Mouse (Mus musculus) layer of hippocampus, adult 11-12 months (tissue): ENCODE results near the gene Ptrh1.

Experiments
- DNase-seq: peaks from one replicate; pipeline ENCODE4 v3.0.0; 2022; ENCODE audit warnings: low spot score

Ptrh1 gene

DNA sequence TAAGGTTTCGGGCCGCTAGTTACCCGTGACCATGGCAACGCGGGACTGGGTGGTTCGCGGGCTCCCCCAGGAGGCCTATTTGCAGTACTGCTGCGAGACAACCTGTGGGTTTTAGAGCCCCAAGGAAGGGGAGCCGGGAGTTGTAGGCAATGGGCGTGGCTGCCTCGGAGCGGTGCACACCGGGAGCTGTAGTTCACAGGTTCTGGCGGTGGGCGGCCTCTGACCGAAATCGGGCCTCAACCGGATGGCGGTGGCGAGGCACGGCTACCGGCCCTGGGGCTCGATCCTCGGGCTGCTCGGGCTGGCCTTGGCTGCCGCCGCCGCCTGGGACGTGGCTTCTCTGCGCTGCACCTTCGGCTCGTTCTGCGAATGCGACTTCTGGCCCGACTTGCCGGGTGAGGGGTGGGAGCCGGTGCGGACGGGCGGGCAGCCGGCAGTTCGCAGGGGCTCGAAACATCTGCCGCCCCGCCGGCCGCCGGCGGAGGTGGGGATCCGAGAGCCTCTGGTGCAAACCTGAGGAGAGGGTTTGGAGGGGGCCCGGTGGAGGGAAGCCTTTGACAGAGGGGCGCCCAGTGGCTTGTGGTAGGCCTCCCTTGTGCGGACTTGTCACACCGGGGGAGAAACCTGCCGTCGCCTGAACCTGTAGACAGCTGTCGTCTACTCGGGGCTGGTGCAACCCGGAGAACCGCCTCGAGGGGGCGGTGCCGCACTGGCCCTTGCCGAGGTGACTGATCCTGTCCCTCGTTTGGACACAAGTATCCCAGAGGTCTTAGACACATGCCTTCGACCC is 18.3 kb upstream of the Ptrh1 start, which contains the start of gene Tor2a:
TSS of gene Tor2a (plus strand) at position 179 of the 790 bp plus-strand sequence.
- DNase-seq = peak; percentile 98

DNA sequence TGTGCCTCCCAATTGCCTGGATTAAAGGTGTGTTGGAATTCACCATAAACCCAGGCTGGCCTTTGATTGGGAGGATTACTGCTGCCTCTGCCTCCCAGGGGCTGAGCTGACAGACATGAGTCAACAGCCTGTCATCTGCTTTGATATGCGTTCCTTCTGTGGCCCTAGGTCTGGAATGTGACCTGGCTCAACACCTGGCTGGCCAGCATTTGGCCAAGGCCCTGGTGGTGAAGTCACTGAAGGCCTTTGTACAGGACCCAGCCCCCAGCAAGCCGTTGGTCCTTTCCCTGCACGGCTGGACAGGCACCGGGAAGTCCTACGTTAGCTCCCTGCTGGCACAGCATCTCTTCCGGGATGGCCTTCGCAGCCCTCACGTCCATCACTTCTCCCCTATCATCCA is 17.1 kb upstream of the Ptrh1 start:
- no peak for DNase-seq

DNA sequence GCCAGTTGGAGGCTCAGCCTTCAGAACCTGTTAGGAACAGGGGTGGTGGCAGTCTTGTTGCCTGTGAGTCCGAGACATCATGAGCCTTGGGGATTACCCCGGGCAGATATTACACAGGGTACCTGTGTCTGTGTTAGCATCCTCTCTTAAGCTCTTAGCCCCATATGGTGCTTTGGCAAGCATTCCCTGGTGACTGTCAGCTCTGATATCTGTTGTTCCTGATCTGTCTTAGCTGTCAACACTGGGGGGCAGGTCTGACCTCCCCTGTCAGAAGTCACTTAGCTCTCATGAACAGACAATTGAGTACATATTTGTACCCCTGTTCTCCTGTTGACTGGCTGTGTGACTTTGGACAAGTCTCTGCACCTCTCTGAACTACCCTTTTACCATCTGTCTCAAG is 16.6 kb upstream of the Ptrh1 start:
- no peak for DNase-seq

DNA sequence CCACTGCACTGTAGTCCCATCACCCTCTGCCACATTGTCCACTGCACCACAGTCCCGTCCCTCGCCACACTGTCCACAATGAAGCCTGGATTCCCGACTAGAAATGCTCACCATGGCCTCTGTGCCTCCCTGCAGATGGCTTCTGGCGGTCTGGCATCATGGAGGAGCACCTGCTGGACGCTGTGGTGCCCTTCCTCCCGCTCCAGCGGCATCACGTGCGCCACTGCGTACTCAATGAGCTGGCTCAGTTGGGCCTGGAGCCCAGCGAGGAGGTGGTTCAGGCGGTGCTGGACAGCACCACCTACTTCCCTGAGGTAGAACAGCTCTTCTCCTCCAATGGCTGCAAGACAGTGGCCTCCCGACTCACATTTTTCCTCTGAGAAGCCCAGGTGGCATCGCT is 14.2 kb upstream of the Ptrh1 start:
- DNase-seq = no peak

DNA sequence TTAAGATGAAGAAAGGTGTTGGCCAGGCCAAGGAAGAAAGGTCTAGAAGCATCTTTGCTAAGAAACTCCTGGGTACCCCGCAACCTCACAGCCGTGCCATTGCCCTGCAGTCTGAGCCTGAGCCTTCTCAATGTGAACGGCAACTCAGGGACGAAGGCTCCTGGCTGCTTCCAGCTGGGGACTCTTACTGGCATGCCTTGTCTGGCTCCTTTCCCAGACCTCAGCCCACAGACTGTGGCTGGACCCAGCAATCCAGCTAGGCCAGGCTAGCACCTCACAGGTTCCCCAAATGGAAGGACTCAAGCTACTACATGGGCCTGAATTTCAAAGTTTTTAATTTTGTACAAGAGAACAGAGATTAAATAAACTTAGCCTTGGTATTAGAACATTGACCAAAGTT is 13.7 kb upstream of the Ptrh1 start:
- DNase-seq = no peak

DNA sequence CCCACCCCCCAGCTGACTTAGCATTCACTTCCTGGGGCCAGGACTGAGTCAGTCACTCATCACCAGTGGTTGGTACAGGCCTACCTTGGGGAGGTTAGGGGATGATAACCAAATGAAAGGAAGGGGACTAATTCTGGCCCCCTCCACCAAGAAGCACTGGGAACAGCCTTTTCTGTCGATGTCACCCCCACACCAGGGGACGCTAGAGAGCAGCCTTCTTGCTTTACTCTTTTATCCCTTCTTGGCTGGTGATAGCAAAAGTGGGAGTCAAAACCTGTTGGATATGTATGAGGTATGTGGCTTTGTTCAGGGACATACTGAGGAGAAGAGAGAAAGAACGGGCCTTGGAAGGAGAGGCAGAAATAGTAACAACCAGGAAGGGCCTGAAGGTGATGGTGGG is 12.2 kb upstream of the Ptrh1 start:
- no peak for DNase-seq

DNA sequence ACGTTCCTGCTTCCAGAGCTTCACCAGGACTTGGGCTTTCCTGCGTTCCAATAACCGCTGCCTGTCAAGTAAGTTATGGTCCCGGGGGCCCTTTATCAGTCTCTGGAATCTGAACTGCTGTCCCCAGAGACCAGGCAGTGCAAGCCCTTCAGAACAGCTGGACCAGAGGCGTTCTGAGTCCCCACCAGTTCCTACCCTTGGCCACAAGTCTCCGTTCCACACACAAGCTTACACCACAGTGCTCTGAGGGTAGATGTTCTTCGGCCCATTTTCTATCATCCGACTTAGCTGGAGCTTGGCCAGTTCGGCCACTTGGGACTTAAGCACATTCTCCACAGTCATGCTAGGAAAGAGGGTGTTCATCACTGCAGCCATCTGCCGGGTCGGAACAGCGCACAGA is 8.3 kb upstream of the Ptrh1 start:
- no peak for DNase-seq

DNA sequence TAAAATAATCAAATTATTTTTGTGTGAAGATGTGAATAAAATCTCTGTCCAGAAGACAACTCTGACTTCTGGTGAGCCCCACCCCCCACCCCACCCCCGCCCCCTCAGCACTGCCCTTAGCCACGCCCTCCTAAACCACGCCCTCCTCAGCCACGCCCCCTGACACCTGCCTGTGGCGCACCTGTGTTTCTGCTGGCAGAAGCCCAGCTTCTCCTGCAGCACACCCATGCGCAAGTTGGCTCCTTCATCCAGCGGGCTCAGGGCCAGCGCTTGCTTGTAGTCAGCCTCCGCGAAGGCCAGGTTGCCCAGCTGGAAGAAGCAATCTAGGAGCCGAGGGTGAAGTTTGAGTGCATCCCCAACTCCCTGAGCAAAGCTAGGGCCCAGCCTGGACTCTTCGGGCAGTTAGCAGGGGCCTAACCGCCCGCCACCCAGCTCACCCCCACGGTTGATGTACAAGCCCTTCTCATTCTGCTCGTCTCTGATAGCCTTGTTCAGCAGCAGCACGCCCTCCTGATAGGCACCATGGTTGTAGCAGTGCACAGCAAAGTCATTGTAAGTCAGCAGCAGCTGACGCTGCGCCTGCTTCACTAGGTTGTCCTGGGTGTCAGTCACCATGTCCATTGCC is 6.8 kb upstream of the Ptrh1 start:
- no peak for DNase-seq

DNA sequence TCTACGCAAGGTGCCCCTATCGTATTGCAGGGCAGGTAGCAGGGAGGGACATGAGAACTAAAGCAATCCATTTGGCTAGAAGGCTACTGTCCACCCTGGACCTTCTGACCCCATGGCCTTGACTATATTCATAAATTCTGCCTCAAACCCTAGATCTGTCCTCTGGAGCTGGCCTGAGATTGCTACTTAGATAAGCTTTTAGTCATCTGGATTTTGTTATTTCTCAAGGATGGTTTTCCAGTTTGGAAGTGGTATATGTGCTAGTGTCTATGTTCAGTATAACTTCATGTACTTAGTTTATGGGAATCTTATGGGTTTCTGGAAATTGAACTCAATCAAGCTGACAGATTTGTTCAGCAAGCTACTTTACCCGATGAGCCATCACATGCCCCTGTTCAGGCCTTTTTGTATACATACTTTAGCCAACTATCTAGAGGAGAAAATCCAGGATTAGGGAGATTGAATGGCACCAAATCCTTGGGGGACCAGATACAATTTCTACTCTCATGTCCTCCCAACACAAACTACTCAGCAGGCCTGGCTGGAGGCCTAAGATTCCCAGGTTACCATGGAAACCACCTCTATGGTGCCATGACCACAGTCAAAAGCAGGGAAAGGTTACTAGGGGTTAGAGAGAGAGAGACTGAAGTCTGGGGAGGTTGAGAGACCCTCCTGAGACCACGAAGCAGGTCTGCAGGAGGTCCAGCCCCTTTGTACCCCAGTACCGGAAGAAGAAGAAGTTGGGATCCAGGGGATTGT is 6.1 kb upstream of the Ptrh1 start:
- DNase-seq = no peak

DNA sequence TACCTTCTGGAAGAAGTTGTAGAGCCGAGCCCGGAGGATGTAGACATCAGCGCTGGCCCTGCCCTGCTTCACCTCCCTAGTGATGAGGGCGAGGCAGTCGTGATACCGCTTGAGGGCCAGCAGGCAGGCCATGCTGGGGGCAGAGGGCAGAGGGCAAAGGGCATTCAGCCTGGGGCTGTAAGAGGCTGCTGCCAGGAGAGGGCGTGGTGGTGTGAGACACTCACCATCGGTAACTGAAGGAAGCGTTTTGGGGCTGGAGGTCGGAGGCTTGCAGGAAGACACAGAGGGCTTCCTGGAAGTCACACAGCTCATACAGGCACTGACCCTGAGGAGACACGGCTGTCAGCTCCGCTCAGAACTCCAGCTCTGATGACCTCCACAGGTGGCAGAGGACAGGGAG is 3.7 kb upstream of the Ptrh1 start:
- no peak for DNase-seq

DNA sequence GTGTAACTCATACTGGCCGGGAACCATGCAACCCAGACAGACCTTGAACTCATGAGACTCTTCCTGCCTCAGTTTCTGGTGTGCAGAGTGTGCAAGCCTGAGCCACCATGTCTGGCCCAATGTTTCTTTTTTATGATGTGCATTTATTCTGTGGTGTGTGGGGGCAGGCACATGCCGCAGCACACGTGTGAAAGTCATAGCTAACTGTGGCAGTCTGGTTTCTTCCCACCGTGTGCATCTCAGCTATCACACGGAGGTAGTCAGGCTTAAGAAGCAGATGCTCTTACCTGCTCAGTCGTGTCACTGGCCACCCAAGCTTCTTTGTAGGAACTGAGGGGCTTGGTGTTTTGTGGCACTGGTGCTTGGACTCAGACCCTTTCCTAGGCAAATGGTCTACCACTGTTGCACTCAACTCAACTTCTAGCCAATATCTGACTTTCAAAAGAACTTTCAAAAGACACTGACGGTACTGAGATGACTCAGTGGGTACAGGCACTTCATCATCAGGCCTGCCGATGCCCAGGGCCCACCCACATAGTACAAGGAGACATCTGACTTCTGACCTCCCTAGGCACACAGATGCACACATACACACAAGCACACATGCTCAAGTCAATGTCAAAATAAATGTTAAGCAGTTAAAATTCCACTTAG is 2.8 kb upstream of the Ptrh1 start:
- DNase-seq = no peak

DNA sequence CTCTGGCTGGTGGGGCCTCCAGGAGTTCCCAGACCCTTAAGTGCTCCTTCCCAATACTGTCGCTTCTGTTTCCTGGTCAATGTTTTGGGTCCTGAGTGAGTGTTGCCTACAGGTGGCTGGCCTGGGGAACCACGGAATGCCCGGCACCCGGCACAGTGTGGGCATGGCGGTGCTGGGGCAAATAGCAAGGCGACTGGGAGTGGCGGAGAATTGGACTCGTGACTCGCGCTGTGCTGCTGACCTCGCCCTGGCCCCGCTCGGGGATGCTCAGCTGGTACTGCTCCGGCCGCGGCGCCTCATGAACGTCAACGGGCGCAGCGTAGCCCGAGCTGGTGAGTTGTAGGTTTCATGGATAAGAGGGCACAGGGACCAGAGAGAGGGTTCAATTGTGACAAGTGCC is 606 bp downstream of the Ptrh1 start:
- no peak for DNase-seq

DNA sequence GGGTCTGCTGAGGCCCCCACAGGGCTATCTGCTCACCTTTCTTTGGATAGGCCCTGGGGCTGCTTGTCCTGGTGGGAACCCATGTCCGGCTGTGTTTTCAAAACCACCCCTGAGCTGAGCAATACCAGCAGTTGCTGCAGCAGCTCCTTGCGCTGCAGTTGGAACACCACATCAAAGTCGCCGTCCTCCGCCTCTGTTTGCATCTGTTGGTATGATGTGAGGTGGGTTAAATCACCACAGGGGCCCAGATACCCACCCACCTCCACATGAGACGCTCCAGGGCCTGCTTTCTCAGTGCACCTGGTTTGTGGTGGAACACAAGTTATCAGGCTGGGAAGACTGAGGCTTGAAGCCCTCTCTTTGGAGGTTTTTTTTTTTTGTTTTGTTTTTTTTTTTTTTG is 2.5 kb downstream of the Ptrh1 start:
- no peak for DNase-seq

DNA sequence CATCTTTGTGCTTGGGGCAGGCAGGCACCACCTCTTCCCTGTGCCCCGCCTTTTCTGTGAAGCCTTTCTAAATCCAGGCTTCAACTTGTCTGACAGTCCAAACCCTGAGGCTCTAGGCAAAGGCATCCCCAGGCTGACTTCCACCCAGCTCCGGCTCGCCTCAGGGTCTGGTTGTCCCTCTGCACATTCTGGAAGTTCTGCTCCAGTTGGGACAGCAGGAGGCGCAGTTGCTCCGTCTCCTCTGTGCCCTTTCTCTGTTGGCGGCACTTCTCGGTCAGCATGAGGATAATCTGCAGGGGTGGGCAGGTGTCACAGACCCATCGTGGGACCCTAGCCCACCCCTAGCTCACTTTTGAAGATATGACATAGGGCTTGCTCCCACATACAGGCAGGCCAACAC is 3.5 kb downstream of the Ptrh1 start:
- peak; percentile 55 for DNase-seq

DNA sequence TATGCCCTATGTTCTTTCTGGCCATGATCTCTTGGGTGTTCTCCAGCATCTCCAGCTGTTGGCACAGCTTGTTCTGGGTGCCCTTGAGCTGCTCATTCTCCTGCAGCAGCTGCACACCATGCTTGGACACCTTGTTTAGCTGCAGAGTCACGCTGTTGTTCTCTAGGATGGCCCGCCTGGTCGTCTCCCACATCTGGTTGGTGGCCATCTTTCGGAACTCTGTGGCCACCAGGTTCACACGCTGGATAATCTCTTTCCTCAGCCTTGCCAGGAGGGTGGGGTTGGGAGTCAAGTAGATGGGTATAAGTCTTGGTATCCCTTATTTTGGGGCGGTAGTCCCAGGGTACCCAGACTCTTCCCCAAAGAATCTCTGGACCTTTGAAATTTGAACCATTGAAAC is 4.1 kb downstream of the Ptrh1 start:
- DNase-seq = no peak

DNA sequence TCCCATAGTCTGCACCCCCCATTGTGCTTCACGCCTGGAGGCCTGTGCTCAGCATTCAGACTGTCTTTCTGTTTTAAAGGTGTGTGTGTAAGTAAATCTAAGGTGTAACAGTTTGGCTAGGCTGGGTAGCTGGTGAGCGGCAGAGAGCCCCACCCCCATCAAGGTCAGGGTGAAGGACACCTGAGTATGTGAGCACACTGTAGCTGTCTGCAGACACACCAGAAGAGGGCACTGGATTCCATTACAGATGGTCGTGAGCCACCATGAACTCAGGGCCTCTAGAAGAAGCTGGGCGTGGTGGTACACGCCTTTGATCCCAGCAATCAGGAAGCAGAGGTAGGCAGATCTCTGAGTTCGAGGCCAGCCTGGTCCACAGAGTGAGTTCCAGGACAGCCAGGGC is 6.1 kb downstream of the Ptrh1 start:
- DNase-seq = no peak

DNA sequence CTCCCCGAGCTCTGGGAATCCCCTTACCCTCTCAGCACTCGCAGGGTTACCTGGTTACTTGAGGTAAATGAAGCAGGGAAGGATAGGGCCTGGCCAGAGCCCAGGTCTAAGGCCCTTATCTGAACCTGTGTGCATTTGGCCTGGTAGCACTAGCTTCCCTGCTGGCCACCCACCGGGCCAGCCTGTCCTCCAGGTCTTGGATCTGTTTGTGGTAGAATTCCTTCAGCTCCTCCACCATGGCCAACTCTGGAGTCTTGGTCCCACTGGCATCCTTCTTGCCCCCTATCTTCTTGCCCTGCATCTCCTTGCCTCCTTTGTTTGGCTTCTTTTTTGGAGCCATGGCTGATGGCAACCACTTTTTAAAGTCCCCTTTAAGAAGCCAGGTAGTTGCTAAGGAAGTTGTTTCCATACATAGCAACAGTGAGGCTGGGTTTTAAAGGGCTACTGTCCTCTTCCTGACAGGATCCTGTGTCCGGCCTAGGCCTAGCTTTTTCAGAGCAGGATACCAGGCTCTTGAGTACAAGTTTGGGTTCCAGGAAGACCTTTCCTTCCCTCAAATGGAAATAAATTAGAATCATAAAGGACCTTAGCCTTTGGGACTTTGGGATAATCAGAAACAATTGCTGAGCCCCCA is 8.6 kb downstream of the Ptrh1 start, which contains the start of gene Cfap157:
TSS of gene Cfap157 (minus strand) at position 381 of the 634 bp plus-strand sequence.
- no peak for DNase-seq

DNA sequence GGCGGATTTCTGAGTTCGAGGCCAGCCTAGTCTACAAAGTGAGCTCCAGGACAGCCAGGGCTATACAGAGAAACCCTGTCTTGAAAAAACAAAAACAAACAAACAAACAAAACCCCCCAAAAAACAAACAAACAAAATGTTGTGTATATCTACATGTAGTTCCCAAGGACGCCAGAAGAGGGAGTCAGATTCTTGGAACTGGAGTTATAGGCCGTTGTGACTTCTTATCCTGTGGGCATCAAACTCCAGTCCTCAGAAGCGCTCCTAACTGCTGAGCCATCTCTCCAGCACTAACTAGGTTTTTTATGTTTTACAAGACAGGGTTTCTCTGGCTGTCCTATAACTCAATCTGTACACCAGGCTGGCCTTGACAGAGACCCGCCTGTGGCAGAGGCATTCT is 11.6 kb downstream of the Ptrh1 start:
- DNase-seq = no peak

DNA sequence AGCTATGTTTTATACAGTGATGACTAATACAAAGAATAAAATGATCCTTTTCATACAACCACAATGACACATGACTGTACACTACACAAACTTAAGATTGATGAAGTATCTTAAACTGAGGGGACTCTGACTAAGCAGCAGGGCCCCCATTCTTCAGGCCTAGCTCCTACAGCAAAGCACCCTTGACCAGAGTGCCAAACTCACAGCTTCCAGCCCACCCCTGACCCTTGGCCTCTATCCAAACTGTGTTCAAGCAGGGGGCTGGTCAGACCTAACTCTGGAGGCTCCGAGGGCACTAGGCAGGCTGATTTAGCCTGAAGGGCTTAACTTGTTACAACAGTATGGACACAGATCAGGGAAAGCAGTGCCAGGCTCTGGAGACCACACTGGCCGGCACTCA is 13.0 kb downstream of the Ptrh1 start:
- DNase-seq = no peak

DNA sequence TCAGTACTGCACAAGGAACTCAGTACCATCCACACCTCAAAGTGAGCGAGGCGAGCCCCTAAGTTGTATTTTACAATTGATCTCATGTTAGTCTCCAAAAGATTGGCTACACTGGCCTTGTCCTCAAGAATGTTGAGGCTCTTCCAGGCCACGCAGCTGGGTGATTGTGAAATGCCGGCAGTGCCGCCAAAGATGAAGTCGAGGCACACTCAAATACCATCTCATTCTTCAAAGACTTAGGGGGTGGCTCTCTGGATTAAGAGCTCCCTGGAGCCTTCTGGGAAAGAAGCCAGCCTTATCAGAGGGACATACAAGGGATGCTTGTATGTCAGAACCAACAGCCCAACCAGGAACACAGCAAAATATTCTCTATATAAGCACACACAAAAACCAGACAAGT is 15.7 kb downstream of the Ptrh1 start:
- DNase-seq = no peak

DNA sequence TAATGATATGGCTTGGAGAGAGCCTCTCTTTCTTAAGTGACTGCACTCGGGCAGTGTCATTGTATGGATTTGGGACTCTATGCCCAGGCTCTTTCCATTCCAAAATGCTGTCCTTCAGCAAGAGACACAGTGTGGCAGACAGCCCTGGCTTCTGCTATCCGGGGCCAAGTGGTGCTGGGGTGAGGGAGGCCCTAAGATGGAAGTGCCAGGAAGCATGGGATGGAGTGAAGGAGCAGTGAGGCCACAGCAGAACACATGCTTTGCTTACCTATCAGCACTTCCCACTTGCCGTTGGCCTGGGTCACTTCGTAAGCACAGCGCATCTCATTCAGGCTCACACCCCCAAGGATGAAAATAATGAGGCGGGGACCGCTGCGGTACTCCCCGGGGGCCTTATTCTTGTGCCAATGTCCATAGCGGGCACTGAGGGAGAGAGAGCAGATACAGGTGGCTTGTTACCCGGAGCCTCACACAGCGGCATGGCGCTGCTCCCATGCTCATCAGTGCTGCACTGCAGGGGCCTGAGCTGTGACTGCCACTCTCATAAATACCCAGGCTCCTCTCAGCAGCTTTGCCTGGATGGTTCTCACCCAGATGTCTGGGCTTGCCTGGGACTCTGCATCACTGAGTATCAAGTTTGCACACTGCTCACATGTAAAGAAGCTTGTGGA is 20.3 kb downstream of the Ptrh1 start:
- no peak for DNase-seq
